Mouse (Mus musculus): Measurements from ENCODE around the gene Rhox2c.
"Not testable (repeated sequence)": the region's sequence is repeated elsewhere in the genome, so short reads cannot be mapped to it uniquely, and the experiment has no call there.

Gene Rhox2c

GRCm38 (mm10) chrX:37453380-37453779 lies at the start of gene Rhox2c:
Gene Rhox2c, plus strand, starts transcription at chrX:37453680.
- DNase-seq (ENCODE audit: low read depth, low spot score), result not testable (repeated sequence)

DNA sequence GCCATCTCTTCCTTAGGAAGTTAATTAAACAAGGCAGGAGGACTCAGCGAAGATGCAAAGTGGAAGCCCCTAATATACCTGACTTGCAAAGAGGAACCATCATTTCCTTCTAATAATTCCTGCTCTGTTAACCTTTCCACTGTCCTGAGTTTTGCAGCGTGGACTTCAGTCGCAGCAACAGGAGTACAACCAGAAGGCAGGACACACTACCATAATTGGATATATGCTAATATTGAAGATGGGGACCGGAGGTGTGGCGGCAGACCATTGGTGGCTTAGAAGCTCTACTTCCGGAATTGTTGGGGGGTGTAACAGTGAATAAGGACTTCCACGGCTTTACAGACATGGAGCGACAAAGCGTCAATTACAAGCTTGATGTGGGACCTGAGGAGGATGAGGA lies 41.7 kb upstream of the Rhox2c start, which contains the start of gene Rhox2b:
TSS of gene Rhox2b (plus strand) at position 301 of the 400 bp plus-strand sequence.
- not testable (repeated sequence) for DNase-seq (ENCODE audit: low read depth, low spot score)

DNA sequence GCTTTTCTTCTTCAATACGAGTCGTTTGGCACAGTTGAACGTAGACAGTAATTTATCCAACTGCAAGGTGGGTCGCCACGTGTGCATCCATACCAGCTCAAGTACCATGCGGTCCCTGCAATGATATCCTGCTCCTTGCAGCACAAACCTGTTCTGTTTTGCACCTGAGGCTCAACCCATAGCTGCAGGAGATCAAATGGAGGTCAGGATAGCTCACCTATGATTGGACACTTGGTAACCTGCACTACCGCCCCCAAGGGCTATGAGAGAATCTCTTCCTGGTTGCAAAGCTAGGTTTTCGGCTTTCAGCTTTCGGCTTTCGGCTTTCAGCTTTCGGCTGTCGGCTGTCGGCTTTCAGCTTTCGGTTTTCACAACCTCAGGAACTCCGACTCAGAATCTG lies 21.3 kb upstream of the Rhox2c start, which contains the start of gene Rhox4b:
TSS of gene Rhox4b (plus strand) at position 301 of the 400 bp plus-strand sequence.
- not testable (repeated sequence) for DNase-seq (ENCODE audit: low read depth, low spot score)

DNA sequence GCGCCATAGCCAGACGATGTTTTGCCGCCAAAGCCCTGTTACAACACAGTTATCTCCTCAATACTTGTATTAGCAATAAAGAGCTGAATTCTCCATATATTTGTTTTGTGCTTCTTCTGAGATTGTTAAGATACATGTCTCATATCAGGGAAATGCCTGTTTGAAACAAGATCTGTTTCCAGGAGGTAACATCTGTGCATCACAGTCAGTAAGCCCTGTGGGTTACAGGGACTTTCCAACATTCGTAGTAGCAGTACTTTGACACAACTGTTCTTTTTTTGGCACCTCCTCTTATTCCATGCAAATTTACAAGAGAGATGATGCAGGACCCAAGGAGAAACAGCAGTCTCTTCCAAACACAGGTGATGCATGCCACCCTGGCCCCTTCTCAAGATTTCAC lies 4.8 kb downstream of the Rhox2c start, which contains the start of gene Rhox3c:
TSS of gene Rhox3c (plus strand) at position 301 of the 400 bp plus-strand sequence.
- not testable (repeated sequence) for DNase-seq (ENCODE audit: low read depth, low spot score)

- DNase-seq (ENCODE audit: low read depth, low spot score), result not testable (repeated sequence)
These were observed 26.6 kb downstream of the Rhox2c start, which contains the start of gene Rhox4c for GRCm38 (mm10) chrX:37480037-37480436. Gene Rhox4c, plus strand, starts transcription at chrX:37480337.

DNA sequence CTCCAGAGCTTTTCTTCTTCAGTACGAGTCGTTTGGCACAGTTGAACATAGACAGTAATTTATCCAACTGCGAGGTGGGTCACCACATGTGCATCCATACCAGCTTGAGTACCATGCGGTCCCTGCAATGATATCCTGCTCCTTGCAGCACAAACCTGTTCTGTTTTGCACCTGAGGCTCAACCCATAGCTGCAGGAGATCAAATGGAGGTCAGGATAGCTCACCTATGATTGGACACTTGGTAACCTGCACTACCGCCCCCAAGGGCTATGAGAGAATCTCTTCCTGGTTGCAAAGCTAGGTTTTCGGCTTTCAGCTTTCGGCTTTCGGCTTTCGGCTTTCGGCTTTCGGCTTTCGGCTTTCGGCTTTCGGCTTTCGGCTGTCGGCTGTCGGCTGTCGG lies 60.6 kb downstream of the Rhox2c start, which contains the start of gene Rhox4d:
TSS of gene Rhox4d (plus strand) at position 301 of the 400 bp plus-strand sequence.
- DNase-seq (ENCODE audit: low read depth, low spot score), result not testable (repeated sequence)

Measured in telencephalon, adult 2 months (tissue).